Mouse (Mus musculus) kidney, adult 2 months (tissue): ENCODE data around the gene Gm10401. TPM values are rescaled to one million over a fixed set of nuclear protein-coding genes. Genes with fewer than 3 reads are reported as not detected.

ENCODE experiments used
- DNase-seq: peaks from one replicate; pipeline ENCODE4 v3.0.0; 2021
- H3K27ac ChIP-seq: fragments of 200-500 bp; 2 replicates; pipeline ENCODE4 v1.5.1; 2012; ENCODE audit warnings: low read depth, low read length, control low read depth, inconsistent platforms; ENCODE audit not compliant: insufficient read depth
- H3K27me3 ChIP-seq: fragments of 200-500 bp; replicated peaks from 2 replicates; pipeline ENCODE4 v1.6.1; 2012; ENCODE audit warnings: mild to moderate bottlenecking, moderate library complexity, low read length, inconsistent platforms; ENCODE audit not compliant: control insufficient read depth, insufficient read depth
- H3K36me3 ChIP-seq: fragments of 200-500 bp; 2 replicates; pipeline ENCODE4 v1.6.1; 2012; ENCODE audit warnings: mild to moderate bottlenecking, moderate library complexity, low read length, inconsistent platforms; ENCODE audit not compliant: control insufficient read depth, insufficient read depth
- H3K4me1 ChIP-seq: fragments of 200-500 bp; 2 replicates; pipeline ENCODE4 v1.6.1; 2011; ENCODE audit warnings: low read length; ENCODE audit not compliant: control insufficient read depth, insufficient read depth
- H3K4me3 ChIP-seq: fragments of 200-500 bp; 2 replicates; pipeline ENCODE4 v1.5.1; 2011; ENCODE audit warnings: mild to moderate bottlenecking, low read depth, low read length, control low read depth; ENCODE audit not compliant: insufficient read depth
- CTCF ChIP-seq: fragments of 200-500 bp; conservative IDR thresholded peaks from 2 replicates; pipeline ENCODE4 v1.5.1; 2011; ENCODE audit warnings: low read depth, mild to moderate bottlenecking, control low read depth, low read length, moderate library complexity, mixed read lengths; ENCODE audit not compliant: insufficient read depth, insufficient read length
- POLR2A ChIP-seq: fragments of 200-500 bp; IDR thresholded peaks from one replicate; pipeline ENCODE4 v1.6.1; 2011; ENCODE audit warnings: low read depth, low read length, control low read depth
- WGBS: fragments of 180-500 bp; shearing (Covaris S2); methylation state at CpG from one replicate; pipeline ENCODE4 v1.1.7; 2018; 5-methylcytosine and 5-hydroxymethylcytosine counted together
- polyA plus RNA-seq: library from polyadenylated mRNA; depleted of rRNA; stranded (reverse); fragments of >200 nt; gene quantifications from 2 replicates; pipeline ENCODE4 v1.2.3, GENCODE M21; 2012

Gene Gm10401
- polyA plus RNA-seq, 1 experiment = not detected

GRCm38 (mm10) chr5:115099991-115100390 lies 1.9 kb upstream of the Gm10401 start:
- TF ChIP-seq CTCF (no peak), POLR2A (no peak)
- Histone ChIP-seq H3K27ac (no peak overlapping the region), H3K4me1 (no peaks in the 10 kb centered on the region), H3K36me3 (no peaks in the 10 kb centered on the region), H3K4me3 (no peak overlapping the region), H3K27me3 (no peaks in the 10 kb centered on the region)
- 52% methylated on average over 9 of the region's 9 CpGs for WGBS
- peak; percentile 28 for DNase-seq

GRCm38 (mm10) chr5:115099530-115099929 lies 1.4 kb upstream of the Gm10401 start:
- no peak for DNase-seq
- Histone ChIP-seq H3K4me3 (no peak overlapping the region), H3K4me1 (no peaks in the 10 kb centered on the region), H3K36me3 (no peaks in the 10 kb centered on the region), H3K27ac (no peak overlapping the region), H3K27me3 (no peaks in the 10 kb centered on the region)
- TF ChIP-seq CTCF (no peak), POLR2A (no peak)
- WGBS = 78% methylated on average over 5 of the region's 5 CpGs

- Histone ChIP-seq H3K4me1 (no peaks in the 10 kb centered on the region), H3K36me3 (peaks cover 3% of the 10 kb centered on the region; the same call in 1 of the 2 replicates)
Observed at GRCm38 (mm10) chr5:115091776-115092175, 6.3 kb downstream of the Gm10401 start.

GRCm38 (mm10) chr5:115091015-115091414 lies 7.1 kb downstream of the Gm10401 start:
- DNase-seq = no peak
- no peak overlapping the region for H3K27ac ChIP-seq
- WGBS = 45% methylated on average over 3 of the region's 3 CpGs
- TF ChIP-seq CTCF (no peak), POLR2A (no peak)
- no peaks in the 10 kb centered on the region for H3K4me1 ChIP-seq
- H3K36me3 ChIP-seq = peaks cover 3% of the 10 kb centered on the region; the same call in 1 of the 2 replicates
- no peak overlapping the region for H3K4me3 ChIP-seq
- H3K27me3 ChIP-seq = no peaks in the 10 kb centered on the region

More at GRCm38 (mm10) chr5:115091776-115092175, 6.3 kb downstream of the Gm10401 start:
- no peak overlapping the region for H3K4me3 ChIP-seq
- no peak overlapping the region for H3K27ac ChIP-seq
- WGBS = 70% methylated on average over 6 of the region's 6 CpGs
- DNase-seq = no peak
- no peak for TF ChIP-seq POLR2A
- H3K27me3 ChIP-seq = no peaks in the 10 kb centered on the region

- DNase-seq = no peak
- Histone ChIP-seq H3K4me3 (no peak overlapping the region), H3K27me3 (no peaks in the 10 kb centered on the region), H3K27ac (no peak overlapping the region), H3K4me1 (no peaks in the 10 kb centered on the region), H3K36me3 (peaks cover 3% of the 10 kb centered on the region)
- TF ChIP-seq CTCF (0 out of 2 replicates have a peak, but pooled peaks have one; percentile 17), POLR2A (no peak)
- 93% methylated on average over 5 of the region's 5 CpGs for WGBS
Observed at GRCm38 (mm10) chr5:115089592-115090268, 8.4 kb downstream of the Gm10401 start.

GRCm38 (mm10) chr5:115085675-115086074 lies 12.4 kb downstream of the Gm10401 start:
- WGBS = 98% methylated on average over 2 of the region's 2 CpGs
- H3K4me1 ChIP-seq = peaks cover 6% of the 10 kb centered on the region
- peaks cover 8% of the 10 kb centered on the region for H3K36me3 ChIP-seq
- H3K4me3 ChIP-seq = no peak overlapping the region
- no peak overlapping the region for H3K27ac ChIP-seq
- no peak for TF ChIP-seq CTCF
- no peak for TF ChIP-seq POLR2A
- H3K27me3 ChIP-seq = no peaks in the 10 kb centered on the region
- DNase-seq = no peak

GRCm38 (mm10) chr5:115083492-115083891 lies 14.6 kb downstream of the Gm10401 start:
- H3K4me1 ChIP-seq = peaks cover 9% of the 10 kb centered on the region
- WGBS = 81% methylated on average over 6 of the region's 6 CpGs
- TF ChIP-seq CTCF = no peak
- TF ChIP-seq POLR2A = no peak
- H3K27ac ChIP-seq = no peak overlapping the region
- DNase-seq = no peak
- peaks cover 5% of the 10 kb centered on the region for H3K36me3 ChIP-seq
- H3K27me3 ChIP-seq = no peaks in the 10 kb centered on the region
- no peak overlapping the region for H3K4me3 ChIP-seq
